Mouse (Mus musculus): Measurements from ENCODE around the gene Lhx4.

The Lhx4 gene

GRCm38 (mm10) chr1:155742411-155743363 lies 8.8 kb downstream of the Lhx4 start:
- no peak for DNase-seq (ENCODE audit: low read depth)

GRCm38 (mm10) chr1:155741988-155742387 lies 9.5 kb downstream of the Lhx4 start:
- no peak for DNase-seq (ENCODE audit: low read depth)

DNA sequence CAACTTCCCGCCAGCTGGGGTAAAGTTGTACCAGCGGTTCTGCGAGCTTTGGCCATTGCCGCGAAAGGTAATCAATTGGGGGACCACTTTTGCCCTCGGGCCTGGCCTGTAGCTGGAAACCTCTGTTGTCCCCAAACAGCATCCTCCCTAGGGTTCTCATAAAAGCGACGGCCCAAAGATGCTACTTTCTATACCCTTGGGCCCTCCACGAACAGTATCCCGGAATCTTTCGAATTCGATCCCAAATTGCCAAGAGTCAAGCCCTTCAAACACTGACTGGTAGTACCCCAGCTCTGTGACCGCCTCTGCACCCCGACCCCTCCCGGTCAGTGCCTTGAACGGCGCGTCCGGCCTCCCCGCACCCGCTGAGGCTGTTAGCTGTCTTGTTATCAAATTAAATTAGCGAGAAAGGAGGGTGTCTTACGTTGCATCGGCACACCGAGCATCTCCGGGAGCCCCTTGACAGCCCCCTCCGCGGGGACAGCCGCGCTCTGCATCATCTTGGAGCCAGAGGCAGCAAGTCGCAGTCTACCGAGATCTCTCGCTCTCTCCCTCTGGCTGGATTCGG lies 10.0 kb downstream of the Lhx4 start:
- DNase-seq (ENCODE audit: low read depth): no peak

GRCm38 (mm10) chr1:155740622-155741377 lies 10.7 kb downstream of the Lhx4 start:
- DNase-seq (ENCODE audit: low read depth): no peak

DNA sequence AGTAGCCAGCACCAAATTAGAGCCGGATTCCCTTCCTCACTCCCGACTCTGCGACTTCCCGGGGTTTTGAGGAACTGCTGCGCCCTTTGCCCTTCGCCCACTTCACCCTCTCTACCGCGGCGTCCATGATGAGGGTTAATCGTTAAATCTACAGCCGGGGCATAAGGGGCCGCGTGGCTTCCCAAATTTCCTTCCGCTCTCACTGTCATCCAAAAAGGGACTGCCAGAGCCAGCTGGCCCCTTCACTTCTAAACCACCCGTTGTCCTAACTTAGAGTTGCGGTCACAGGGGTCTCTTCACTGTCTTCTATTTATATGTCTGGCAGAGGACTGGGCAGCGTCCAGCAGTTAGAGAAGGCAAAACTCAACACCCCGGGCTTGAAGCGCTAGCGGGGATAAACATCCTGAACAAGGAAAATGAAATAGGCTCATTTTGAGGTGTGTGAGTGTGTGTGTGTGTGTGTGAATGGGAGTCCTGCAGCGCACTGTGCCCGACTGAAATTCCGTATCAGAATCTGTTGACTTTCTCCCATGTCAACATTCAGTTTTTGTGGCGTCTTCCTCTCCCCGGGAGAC lies 13.6 kb downstream of the Lhx4 start:
- DNase-seq (ENCODE audit: low read depth): no peak

- DNase-seq (ENCODE audit: low read depth): no peak
Measured at GRCm38 (mm10) chr1:155737017-155737808, 14.3 kb downstream of the Lhx4 start.

DNA sequence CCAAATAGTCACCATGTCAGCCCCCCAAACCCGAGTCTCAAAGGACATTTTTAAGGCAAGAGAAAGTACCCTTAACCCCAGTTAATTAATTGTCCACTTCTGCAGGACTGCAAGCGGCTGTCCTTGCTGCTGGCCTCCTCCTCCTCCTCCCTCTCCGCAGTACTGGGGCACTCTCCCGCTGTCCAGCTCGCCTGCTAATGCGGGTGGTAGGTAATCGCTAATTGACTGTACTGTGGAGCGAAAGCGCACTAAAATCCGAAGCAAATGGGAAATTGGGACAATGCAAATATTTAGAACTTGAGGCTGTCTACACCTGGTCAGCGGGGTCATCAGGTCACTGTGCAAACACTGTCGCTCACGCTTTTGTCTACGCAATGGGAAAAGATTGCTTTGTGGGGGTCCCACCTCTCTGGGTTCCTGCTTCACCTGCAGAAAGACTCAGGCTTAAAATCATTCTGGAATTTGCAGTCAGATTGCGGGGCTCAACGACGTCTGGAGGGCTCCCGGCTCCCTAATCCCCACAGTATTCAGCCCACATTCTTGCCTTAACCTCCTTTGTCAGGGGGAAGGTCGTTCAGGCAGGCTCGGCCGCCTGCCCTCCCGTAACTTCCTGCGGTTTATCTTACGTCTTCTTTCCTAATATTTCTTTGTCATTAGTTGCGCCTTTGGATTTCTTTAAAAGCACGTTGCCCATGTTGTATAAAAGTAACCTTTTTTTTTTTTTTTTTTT lies 15.2 kb downstream of the Lhx4 start:
- no peak for DNase-seq (ENCODE audit: low read depth)

DNA sequence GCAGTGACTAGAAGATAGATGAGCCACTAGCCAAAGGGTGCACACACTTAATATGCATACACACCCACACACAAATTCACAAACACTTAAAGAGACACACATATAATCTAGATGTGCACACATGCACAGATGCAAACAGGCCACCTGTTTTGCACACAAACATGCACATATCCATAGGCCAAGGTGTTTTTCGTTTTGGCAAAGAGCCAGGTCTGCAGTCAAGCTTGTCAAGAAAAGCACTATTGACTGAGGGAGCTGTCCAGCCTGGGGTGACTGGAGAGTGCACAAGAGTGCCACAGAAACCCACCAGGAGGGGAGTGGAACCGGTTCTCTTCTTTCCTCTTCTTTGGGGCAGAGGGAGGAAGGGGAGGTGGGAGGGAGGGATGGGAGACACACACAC lies 20.3 kb downstream of the Lhx4 start:
- DNase-seq (ENCODE audit: low read depth): peak; percentile 28

- DNase-seq (ENCODE audit: low read depth): no peak
Measured at GRCm38 (mm10) chr1:155729113-155729795, 22.2 kb downstream of the Lhx4 start.

GRCm38 (mm10) chr1:155727830-155728229 lies 23.7 kb downstream of the Lhx4 start:
- no peak for DNase-seq (ENCODE audit: low read depth)

DNA sequence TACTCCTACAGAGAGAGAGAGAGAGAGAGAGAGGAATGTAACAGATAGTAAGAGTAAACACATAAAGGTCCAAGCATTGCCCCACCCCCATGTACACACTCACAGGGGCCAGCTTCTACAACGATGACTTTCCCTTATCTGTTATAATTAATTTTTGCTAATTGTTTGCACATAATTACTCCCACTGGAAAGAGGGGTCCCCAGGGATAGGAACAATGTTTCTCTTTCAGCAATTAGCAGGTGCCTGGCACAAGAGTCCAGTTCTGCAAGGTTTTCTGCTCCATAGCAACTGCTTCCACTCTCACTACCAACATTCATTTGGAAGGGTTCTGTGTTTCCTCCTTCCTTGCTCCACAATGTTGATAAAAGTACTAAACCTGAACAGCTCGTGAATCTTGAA lies 25.6 kb downstream of the Lhx4 start:
- no peak for DNase-seq (ENCODE audit: low read depth)

DNA sequence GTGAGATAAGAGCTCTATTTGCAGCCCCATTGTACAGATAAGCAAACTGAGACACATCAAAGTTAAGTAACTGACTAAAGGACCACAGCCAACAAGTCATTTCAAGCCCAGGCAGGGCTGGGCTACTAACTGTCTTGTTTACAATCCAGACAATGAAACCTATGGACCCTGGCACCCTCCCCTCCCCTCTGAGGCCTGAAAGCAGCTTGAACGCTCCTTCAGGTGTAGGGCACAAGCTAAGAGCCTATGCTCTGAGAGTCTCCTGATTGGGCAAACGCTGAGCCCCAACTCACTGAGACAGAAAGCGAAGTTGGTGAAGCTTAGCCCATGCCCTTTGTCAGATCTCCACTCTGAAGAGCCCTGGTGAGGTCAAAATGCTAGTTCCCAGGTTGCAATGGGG lies 27.2 kb downstream of the Lhx4 start:
- DNase-seq (ENCODE audit: low read depth): no peak

DNA sequence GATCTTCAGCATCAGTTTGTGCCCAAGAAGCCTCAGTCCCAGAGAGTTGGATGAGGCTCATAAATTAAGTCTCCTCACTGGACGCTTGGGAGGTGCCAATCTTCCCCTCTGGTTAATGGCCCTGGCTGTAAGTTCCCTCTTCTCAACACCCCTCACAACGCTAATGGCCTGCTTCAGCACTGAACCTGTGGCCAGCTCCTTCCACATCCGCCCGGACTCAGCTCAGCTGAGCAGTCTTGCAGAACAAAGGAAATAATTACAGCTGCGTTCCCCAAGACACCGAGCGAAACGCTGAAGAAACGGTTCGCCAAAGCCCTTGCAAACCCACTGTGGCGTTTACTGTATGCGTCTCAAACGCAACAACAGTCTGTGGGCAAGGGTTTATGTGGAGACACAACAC lies 29.3 kb downstream of the Lhx4 start:
- peak; percentile 74 for DNase-seq (ENCODE audit: low read depth)

DNA sequence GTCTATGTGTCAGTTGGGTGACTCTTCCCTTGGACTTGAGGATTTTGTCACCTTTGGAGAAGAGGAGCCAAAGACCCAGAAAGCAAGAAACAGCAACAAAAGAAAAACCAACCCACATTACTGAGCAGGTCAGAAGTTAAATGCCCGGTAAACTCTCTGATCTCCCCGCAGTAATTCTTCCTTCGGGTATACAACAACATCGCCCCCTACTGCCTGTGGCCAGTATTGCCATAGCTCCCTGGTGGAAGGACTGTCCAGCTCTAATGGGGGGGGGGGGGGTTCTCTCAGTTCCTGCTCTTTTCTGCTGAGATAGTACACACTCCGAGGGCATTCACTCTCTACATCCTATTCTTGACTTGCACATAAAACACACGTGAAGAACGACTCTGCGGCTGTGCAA lies 30.0 kb downstream of the Lhx4 start:
- peak; percentile 60 for DNase-seq (ENCODE audit: low read depth)

GRCm38 (mm10) chr1:155720006-155720405 lies 31.5 kb downstream of the Lhx4 start:
- no peak for DNase-seq (ENCODE audit: low read depth)

DNA sequence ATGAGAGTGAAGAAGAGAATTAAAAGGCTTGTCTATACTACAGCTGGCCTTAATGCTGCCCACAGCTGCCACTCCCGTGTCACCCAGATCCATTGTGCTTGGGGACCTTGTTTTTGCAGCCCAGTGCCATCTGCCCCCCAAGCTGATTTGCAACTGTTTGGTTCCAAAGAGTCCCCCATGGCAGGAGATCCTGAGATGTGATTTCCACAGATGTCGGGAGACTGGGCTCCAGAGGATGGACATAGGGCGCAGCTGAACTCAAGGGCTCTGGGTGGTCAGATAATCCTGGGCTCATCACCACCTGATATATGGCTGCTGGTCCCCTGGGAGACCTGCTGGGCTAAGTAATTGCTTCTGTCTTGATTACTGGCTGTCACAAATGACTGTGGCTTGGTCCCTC lies 32.6 kb downstream of the Lhx4 start:
- no peak for DNase-seq (ENCODE audit: low read depth)

GRCm38 (mm10) chr1:155717301-155717700 lies 34.2 kb downstream of the Lhx4 start:
- DNase-seq (ENCODE audit: low read depth): no peak

DNA sequence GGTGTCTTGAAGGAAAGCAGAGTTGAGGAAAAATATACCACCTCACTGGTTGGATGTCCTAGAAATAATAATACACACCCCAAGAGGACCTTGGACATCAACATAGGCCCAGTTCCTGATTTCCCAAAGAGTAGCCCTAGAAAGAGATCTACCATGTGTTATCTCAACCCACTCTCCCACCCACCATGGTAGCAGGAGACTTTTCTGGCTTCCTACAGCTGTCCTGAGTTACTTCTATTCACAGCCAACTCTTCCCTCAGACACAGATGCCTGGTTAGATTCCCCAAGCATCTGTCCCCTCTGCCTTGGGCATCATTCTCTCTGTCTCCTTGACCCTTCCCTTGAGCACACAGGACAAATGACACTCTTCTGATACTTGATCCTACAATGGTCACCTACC lies 36.1 kb downstream of the Lhx4 start:
- DNase-seq (ENCODE audit: low read depth): no peak

DNA sequence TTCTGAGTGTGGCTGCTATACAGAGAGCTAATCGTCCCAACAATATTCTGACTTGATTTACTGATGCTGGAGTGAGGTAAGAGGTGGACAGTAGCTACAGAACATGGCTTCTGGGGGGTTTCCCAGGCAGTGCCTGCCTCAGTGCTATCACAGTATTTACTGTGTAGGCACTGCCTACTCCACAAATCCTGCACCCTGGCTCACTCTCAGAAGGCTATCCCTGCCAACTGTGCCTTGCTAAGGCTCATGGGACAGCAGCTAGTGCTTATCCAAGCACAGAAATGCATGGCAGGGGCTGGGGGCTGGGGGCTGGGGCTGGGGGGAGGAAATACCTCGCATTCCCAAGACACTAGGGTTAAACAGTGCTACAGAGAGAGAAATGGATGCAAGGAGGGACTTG lies 38.2 kb downstream of the Lhx4 start:
- no peak for DNase-seq (ENCODE audit: low read depth)

DNA sequence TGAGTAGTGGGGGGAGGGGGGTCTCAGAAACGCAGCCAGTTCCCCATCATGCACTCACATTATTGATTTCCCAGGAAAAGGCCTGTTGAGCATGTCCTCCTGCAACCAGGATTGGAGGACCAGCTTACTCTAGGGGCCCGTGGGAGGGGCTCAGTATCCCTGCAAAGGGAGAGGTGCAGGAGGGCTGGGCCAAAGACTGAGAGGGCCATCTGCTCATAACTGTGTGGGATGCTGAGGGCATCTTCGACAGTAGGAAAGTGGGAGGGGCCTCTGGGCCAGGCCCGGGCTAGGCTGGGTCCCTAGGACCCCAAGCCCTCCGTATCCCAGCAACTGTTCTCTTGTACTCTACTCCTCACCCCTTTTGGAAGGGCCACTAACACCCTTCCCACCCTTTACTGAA lies 47.3 kb downstream of the Lhx4 start:
- no peak for DNase-seq (ENCODE audit: low read depth)
